Mouse (Mus musculus) adrenal gland, adult 18-20 months (tissue): ENCODE data around the gene Rtl8c. TPM values are rescaled to one million over a fixed set of nuclear protein-coding genes. Genes with fewer than 3 reads are reported as not detected.
"Not testable (repeated sequence)": the region's sequence is repeated elsewhere in the genome, so short reads cannot be mapped to it uniquely, and the experiment has no call there.

ENCODE experiments used
- DNase-seq, 2 experiments: peaks; one replicate each; pipeline ENCODE4 v3.0.0; 2021 to 2022; ENCODE audit warnings: low spot score in 2 of 2
- long read RNA-seq, 2 experiments: library from polyadenylated mRNA; stranded (forward); transcript quantifications; one replicate each; pipeline ENCODE4 v2.0.0; 2021
- total RNA-seq, 2 experiments: library from RNA; stranded (reverse); gene quantifications; 1 replicate in 1 of 2; 2 replicates in 1 of 2; pipeline ENCODE4 v1.2.3; 2021

Gene Rtl8c
- 100 to 1,000 TPM; 138 to 158 TPM for total RNA-seq
- long read RNA-seq, experiment 1, partial matches to known transcripts: 3 of 24 reads
- long read RNA-seq, experiment 1, other reads (novel, unspliced or antisense): 19 of 24 reads
- long read RNA-seq, experiment 2: 0 reads

DNA sequence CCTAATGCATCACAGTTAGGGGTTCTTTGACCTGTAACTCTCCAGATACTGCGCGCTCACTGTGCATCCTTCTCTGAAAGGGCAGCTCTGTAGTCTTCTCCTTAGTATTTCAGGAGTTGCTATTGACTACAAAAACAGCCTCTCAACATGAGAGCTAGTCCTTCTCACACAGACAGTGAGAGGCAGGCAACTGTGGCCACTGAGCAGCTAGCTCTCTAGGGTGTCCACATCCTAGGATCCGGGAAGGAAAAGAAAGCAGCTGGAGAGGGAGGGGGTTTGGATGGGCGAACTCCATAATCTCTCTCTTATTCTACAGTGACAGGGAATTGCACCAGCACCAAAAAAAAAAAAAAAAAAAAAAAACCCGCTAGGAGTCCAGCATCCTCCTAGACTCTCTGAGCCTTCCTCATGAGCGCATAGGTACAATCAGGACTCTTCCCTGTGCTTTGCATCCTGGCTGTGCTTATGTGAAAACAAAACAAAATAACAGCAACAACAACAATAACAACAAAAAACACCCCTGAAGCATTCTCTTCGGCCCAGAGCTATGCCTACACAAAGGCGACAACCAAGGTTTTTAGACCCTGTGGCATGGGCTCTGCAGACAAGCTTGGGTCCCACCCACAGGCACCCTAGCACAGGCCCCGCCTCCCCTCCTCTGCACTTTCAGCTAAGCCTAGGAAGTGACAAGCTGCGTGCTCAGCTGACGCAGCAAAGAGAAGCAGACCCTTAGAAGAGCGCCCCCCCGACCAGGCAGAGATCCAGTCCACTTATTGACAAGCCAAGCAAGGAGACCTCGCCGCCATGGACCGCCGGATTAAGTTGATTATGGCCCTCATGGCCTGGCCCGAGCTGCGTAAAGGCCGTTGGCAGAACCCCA, at the start of gene Rtl8c:
TSS of gene Rtl8c (plus strand) at position 791 of the 880 bp plus-strand sequence.
- peak; percentile 48 to 54 for DNase-seq

DNA sequence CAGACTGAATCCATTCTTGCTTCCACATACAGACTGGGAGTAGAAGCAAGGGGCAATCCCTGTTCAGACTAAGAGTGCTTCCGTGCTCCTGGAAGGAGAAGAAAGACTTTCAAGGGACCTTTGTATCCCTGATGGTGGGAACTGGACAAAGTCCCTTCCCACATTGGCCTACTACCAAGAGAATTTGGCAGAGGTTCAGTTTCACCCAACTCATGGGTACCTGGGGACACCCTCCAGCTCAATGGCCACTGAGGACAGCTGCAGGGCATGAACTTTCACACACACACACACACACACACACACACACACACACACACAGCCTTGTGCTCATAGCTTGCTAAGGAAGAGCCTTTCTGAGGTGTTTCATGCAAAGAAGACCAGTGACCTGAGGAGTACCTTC, 28.5 kb upstream of the Rtl8c start:
- no peak for DNase-seq

DNA sequence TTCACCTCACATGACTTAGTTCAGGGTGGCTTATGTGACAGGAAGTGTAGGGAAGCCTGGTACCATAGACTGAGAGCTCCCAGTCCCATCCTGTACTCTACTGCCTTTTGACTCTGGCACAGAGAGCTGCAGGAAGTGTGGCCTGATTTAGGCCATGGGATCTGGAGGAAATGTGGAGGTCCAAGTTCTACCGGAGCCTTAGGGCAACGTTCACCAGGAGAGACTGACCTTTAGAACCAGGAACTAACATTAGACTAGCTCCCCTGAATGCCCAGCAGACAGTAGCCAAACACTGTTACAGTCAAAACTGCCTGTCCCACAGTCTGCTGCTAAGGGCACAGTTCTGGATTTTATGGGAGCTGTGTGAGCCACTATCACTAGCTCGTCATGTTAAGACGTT, 26.4 kb upstream of the Rtl8c start:
- DNase-seq: not testable (repeated sequence)

DNA sequence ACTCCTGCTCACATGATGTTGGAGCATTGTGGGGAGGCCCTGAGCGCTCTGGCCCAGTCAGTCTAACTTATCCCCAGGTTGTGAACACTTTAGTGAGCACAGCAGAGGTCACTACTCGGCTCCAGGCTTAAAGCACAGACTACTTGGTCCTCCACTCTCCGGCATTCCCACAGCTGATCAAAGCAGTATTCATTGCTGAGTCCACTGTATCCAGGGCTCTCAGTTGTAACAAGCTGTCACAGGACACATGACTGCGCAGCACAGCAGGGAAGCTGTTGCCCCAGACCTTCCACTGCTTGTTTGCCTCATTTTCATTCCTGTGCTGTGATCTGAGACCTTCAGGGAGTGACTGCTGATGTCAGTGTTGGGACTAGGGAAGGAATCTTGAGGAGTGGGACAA, 24.4 kb upstream of the Rtl8c start:
- not testable (repeated sequence) for DNase-seq

DNA sequence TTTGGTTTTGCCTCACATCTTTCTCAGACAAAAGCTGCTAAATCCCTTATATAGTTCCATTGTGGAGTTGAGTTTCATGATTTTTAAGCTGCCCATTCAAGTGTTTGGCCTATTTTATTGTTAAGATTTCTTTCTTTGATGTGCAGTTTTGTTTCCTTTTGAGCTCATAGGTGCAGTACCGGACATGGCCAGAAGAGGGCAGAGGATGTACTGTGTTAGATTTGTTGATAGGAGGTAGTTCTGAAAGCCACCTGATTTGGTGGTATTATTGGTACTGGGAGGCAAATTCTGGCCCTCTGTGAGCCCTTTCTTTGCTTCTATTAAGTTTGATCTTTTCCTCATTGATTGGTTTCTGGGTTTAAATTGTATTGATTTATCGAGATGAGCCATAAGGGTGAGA, 7.8 kb upstream of the Rtl8c start:
- DNase-seq: peak; percentile 57 to 63

DNA sequence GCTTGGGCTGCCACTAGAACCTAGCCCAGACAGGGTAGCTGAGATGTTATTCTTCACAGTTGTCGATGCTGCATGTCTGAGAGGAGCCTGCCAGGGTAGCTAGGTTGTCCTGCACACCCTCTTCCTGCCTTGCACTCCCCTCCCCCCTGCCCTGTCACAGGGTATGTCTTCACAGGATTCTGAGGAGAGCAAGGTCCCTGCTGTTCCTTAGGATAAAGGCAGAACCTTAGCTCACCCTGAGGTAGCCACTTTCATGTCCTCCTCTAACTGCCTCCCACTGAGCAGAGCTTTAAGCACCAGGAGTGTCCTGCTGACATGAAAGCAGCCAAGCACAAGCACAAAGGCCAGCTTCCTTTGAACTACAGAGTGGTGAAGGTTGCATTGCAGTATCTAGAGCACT, 1.7 kb upstream of the Rtl8c start:
- DNase-seq: not testable (repeated sequence)

DNA sequence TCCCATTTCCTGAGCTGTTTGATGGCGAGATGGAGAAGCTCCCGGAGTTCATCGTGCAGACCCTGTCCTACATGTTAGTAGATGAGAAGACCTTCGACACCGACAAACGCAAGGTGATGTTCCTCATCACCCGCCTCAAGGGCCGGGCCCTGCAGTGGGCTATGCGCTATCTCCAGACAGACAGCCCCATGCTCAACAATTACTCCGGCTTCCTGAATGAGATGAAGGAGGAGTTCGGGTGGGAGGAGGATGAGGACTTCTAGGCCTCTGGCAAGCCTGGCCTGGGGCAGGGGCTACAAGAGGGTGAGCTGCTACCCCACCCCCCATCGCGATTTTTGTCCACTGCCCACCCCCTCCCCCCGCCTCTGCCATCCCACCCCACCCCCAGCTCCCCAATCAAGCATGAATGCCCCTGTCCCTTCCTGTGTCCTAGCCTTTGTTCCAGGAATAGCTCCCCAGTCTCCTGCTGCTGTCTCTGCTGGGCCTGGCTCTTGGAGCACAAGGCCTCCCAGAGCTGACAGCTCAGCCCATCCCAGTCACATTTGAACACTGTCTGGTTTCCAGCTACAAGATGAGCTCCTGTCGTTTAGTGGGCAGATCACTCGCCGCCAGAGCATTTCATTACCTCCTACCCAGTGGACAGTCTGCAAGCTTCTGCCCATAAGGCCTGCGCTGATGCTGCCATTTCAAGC, 436 bp downstream of the Rtl8c start:
- peak in 1 of 2 experiments; percentile 10 for DNase-seq

DNA sequence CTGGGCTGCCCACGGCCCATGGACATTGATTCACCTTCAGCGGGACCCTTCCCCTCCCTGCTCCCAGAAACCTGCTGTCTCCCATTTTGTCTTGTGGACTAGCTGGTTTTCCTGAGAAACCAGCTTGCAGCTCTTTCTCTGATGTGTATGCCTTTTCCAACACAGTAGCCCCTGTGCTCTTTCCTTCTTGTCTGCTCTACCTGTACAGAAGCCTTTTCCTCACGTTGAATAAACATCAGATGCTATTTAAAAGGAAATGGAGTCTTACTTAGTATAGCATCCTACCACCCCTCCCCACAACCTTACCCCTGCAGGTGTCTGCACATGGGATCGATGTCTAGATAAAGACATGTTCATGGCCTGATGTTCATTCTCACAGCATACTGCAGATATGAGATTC, 1.0 kb downstream of the Rtl8c start, which contains the start of gene Gm14597:
TSS of gene Gm14597 (minus strand) at position 101 of the 400 bp plus-strand sequence.
- not testable (repeated sequence) for DNase-seq

DNA sequence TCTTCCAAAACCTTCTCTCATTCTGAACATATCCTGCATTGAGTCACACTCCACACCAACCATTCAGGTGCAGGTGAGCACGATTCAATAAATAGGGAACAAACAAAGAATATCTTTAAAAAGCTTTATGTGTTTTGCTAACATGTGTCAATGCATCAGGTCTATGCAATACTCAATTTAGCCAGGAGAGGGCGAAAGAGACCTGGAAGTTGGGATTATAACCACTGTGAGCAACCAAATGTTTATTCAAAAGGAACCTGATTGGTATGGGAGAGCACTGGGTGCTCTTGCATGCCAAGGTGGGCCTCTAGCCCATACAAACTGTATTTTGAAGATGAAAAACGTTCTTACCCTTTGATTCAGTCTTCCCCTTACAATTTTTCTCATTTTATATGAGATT, 2.7 kb downstream of the Rtl8c start:
- DNase-seq: peak; percentile 43 to 72

DNA sequence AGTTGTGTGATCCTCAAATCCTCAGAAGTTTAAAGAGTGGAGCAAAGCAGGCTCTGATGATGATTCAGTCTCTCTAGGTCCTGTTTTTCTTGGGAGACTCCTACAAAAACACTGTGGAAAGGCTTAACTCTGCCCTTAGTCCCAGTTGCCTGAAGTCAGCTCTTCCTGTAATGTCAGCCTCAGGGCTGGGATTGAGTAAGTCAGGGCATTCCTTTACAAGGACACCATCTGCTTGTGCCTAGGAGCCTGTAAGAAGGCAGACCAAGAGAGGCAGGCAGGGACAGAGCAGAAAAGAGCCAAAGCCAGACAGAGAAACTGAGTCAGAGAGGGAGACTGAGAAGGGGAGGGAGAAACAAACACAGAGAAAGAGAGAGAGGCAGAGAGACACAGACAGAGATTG, 3.6 kb downstream of the Rtl8c start:
- not testable (repeated sequence) for DNase-seq

DNA sequence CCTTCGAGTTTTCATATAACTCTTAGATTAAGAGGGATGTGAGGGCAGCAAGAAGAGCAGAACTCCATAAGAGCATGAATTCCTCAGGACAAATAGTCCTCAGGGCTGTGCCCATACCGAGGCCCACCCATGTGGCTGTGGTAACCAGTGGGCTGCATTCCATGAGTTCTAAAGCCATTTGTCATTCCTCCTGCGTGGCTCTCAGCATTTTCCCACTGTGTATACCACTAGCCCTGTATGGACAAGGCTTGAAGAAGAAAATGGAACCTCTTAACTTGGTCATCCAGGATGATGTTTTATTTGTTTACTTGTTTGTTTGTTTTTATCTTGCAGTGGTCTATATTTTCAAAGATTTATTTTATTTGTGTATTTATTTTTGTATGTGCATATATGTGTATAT, 30.3 kb downstream of the Rtl8c start:
- DNase-seq: not testable (repeated sequence)

DNA sequence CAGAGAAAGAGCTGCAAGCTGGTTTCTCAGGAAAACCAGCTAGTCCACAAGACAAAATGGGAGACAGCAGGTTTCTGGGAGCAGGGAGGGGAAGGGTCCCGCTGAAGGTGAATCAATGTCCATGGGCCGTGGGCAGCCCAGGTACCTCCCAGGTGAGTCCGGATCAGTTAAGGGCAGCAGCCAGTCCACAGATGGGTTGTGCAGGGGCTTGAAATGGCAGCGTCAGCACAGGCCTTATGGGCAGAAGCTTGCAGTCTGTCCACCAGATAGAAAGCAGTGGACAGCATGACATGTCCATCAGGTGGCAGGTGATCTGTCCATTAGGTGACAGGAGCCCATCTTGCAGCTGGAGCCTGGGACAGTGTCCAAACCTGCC, 34.8 kb downstream of the Rtl8c start:
- DNase-seq: not testable (repeated sequence)

DNA sequence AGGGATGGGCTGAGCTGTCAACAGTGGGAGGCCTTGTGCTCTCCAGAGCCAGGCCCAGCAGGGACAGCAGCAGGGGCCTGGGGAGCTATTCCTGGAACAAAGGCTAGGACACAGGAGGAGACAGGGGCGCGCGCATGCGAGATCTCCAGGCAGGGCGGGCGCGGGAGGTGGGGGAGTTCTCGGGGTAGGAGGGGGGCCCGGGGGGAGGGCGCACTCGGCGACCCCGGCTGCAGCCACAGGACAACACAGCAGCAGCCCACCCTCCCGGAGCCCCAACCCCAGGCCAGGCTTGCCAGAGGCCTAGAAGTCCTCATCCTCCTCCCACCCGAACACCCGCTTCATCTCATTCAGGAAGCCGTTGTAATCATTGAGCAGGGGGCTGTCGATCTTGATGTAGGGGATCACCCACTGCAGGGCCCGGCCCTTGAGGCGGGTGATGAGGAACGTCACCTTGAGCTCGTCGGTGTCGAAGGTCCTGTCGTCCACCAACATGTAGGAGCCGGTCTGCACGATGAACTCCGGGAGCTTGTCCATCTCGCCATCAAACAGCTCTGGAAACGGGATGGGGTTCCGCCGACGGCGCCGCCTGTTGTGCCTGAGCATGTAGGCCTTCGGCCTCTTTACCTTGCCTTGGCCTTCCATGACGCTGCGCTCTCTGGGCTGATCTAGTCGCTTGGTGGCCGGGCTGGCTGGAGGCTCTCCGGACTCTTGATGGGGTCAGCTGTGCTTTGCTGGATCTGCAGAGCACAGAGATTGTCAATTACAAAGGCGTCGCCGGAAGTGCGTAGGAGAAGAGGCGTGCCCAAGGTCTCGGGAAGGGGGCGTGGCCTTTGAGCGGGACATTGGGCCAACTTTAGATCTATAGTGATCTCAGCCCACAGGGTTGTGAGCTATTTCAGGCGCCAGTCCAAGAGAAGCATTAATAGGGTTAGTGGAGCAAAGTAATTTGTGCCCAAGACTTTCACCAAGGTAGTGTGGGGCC, 35.4 kb downstream of the Rtl8c start, which contains the start of gene Rtl8a:
TSS of gene Rtl8a (minus strand) at position 703 of the 982 bp plus-strand sequence.
- DNase-seq: peak; percentile 72 to 74

DNA sequence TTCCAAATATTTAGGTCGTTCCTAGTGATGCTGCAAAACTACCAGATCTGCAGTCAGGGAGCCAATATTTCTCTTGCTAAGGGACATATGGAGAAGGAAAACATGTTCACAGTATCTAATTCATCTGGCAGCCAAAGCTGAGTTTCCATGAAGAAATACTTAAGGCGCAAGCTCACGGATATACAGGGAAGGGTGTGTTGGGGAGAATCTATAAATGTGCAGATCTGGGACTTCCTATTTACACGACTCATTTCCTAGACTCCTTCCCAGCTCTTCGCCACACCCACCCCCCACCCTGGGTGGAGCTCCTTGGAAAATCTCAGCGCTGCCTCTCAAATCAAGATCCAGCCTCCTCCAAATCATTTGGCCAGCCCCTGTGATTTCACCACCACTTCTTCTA, 38.1 kb downstream of the Rtl8c start:
- DNase-seq: no peak

DNA sequence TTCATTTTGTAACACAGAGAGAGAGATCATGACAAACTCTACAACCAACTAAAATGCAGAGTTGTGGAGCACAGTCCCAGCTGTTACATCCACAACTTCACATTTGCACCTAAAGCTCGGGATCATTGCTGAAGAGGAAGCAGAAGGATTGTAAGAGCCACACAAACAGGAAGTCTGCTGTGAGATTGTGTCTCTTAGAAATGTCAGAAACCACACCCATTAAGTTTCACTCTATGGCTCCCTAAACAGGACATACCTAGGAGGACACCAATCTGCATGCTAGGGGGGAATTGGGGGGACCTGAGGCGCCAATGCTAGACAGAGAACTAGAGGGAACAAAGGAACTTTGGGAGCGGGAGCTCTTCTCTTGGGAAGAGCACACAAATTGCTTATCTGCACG, 45.1 kb downstream of the Rtl8c start:
- not testable (repeated sequence) for DNase-seq

Other genes starting within 250 kb of the Rtl8c start
- 10 to 100 TPM; 20.2 to 21.6 TPM for gene Mospd1, start 237.5 kb upstream of the Rtl8c start, total RNA-seq
- gene Etd, start 173.1 kb upstream of the Rtl8c start, total RNA-seq: not detected
- gene Gm14597, start 947 bp downstream of the Rtl8c start, total RNA-seq: under 1 TPM in 1 of 2 experiments, not detected in 1; 0.60 TPM
- gene Rtl8a, start 35.6 kb downstream of the Rtl8c start, total RNA-seq: 100 to 1,000 TPM; 144 to 182 TPM
- 100 to 1,000 TPM in 1 of 2 experiments, 10 to 100 TPM in 1; 83.5 to 102 TPM for gene Rtl8b, start 62.4 kb downstream of the Rtl8c start, total RNA-seq
- gene 4930502E18Rik, start 116.8 kb downstream of the Rtl8c start, total RNA-seq: under 1 TPM in 1 of 2 experiments, not detected in 1; 0.56 TPM
- gene 1700013H16Rik, start 149.8 kb downstream of the Rtl8c start, total RNA-seq: not detected
- gene Zfp36l3, start 168.4 kb downstream of the Rtl8c start, total RNA-seq: not detected
- gene Xlr, start 189.7 kb downstream of the Rtl8c start, total RNA-seq: 1 to 10 TPM in 1 of 2 experiments, under 1 TPM in 1; 0.83 to 1.3 TPM